Mouse (Mus musculus): ENCODE results near the gene Kbtbd12.

GRCm38 (mm10) chr6:88548405-88549049 is 89.2 kb downstream of the Kbtbd12 start:
- no peak for TF ChIP-seq POLR2A (IDR thresholded peaks at IDR 0.05; ENCODE audit: borderline replicate concordance, control insufficient read depth, low read depth, low read length)
- no peak for TF ChIP-seq CTCF (IDR thresholded peaks at IDR 0.05; ENCODE audit: control insufficient read depth, insufficient read depth, low read length)

Data from bone marrow, adult 2 months (tissue).